Mouse (Mus musculus) mouse trophoblast stem cell (cell line): ENCODE results near the gene Gm3646.

Experiments
- in situ Hi-C, 2 experiments: fragments of 300-500 bp; cut with MseI, MboI; formaldehyde crosslinking; loops; 2 replicates in 1 of 2; 3 replicates in 1 of 2; pipeline ENCODE4 v1.15.1; 2025

Gm3646 gene

DNA sequence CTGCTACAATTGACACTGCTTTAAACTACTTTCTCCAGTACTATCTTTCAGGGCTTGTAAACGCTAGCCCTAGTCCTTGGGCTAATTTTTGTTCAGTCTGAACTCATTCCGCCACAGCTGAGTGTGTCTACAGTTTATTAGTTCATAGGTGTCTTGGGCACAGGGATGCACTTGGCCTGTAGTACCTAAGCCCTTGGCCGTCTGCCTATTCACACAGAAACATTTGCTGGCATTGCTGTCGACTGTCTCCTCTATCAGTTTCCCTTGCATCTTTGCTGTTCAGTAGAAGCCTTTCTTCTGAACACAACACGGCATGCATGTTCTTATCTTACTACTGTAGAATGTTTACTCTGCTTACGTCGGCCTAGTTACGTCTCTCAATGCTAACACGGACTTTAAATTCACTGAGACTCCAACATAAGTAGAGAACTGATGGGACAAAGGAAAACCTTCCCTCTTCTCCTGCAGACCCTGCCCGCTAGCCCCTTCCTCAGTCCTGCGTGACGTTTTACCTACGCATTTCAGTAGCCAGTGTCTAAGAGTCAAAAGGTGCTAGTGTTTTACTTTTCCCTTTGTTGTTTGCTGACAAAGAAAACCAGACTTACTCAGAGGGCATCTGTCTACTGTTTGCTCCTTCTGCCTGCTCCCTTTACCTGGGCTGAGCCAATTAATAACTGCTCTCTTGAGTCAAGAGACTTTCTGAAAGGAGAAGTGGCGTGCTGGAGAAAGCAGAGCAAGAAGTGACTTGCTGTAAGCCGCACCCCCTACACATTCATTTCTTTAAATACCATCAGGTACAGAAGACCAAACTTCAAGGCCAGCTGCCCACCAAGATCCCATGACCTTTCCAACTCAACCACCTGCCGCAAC is 25.8 kb downstream of the Gm3646 start:
- in situ Hi-C loops: no loop called here

DNA sequence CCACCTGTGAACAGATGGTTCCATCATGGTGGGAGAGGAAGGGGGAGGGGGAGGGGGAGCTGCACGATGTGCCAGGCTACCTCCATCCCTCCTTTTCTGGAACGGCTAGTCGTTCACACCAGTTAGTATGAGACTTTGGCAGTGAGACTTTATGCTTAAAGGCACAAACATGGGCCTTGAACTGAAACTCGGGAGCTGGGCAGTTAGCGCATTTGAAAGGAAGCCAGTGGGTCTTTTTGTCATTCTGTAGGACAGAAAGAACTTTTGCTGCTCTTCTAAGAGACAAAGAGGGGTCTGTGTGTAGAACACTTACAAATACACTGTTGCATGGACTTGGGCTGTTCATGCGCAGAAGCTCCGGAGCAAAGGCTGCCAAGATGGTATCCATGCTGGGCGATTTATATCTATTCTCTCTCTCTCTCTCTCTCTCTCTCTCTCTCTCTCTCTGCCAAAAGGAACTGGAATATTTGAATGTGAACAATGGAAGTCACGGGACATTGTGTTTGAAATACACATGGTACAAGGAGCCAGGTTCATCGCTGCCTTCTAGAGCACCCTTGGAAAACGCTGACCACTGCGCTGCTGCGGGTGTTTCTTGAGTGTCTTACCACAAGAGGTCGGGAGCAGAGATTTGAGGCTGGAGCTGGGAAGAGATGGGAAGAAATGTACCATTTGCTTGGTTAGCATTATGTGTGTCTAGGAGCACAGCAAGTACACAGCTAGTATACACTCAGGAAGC is 31.0 kb downstream of the Gm3646 start:
- in situ Hi-C loops: no loop called here

DNA sequence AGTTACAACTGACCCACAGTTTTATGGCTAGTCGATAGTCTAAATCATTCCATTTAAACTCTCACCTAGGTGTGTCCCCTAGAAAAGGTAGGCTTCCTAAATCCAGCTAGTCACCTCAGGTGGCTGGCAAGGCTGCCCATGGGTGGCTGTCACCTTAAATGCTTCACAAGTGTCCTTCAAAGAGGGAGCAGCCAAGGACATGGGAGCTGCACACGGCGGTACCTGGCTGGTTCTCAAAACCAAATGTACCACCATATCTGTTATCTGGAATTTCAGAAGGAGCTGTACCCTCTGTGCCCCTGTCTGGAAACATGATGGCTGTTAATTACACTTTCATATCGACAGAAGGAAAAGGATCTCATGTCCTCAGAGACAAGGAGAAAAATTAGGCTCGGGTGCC is 31.6 kb downstream of the Gm3646 start:
- in situ Hi-C loops: no loop called here

DNA sequence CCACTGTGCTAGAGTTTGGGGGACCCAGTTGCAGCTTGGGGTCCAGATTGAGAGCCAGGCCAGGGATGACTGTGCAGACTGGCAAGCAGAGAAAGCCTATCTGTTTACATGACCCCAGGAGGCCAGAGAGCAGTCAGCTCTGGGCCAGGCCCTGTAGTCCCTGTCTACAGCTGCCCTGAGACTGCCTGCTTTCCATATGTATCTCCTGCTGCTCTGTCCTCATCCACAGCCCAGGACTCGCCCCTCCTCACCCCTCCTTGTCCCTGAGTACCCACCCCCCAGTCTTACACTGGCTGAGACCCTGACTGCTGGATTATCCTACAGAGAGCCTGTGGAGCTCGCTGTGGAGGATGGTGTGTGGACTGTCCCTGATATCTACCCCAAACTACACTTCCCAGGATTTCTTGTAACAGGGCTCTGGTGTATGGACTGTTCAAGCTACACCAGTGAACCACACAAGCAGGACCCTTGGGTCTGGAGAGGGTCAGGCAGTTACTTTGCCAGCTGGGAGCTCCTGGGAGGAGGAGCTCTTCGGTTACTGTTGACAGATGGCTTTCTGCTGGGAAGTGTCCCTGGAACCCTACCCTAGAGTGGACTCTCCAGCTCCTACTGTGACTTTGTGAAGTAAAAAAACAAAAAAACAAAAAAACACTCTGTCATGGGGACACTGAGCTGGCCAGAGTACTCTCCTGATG is 32.6 kb downstream of the Gm3646 start:
- in situ Hi-C loops: no loop called here

DNA sequence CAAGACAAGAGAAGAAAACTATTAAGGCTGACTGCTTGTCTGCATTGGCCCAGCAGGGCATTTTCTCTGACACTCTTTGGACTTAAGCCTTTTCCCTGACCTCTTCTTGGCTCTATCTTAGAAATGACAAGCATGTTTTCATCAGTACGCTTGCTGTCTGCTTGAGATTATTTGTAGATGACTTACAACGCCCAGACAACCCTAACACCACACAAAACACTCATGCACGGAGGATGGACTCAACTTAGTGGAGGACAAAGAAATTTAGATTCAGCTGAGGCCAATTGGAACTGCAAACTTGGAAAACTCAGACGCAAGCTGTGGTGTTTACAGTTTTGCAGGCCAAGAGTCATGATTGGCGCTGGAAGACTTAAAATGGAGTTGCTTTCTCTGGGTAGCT is 34.7 kb downstream of the Gm3646 start:
- in situ Hi-C loops: no loop called here

DNA sequence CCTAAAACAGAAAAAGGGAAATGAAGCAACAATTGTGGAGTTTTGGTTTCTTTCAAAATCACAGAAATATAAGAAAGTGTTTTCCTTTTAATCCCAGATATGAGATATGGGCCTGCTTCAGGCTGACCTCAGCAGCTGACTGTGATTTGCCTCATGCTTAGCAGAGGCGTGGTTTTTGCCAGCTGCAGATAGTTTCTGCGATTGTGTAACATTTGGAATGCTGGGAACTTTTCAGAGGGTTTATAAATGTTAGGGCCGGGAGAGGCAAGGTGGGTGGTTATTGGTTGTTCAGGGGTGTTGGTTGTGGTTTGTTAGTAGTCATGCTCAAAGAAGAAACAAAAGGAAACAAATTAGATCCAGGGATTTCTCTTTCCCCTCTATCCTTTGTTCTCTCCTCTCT is 37.1 kb downstream of the Gm3646 start:
- in situ Hi-C loops: no loop called here

DNA sequence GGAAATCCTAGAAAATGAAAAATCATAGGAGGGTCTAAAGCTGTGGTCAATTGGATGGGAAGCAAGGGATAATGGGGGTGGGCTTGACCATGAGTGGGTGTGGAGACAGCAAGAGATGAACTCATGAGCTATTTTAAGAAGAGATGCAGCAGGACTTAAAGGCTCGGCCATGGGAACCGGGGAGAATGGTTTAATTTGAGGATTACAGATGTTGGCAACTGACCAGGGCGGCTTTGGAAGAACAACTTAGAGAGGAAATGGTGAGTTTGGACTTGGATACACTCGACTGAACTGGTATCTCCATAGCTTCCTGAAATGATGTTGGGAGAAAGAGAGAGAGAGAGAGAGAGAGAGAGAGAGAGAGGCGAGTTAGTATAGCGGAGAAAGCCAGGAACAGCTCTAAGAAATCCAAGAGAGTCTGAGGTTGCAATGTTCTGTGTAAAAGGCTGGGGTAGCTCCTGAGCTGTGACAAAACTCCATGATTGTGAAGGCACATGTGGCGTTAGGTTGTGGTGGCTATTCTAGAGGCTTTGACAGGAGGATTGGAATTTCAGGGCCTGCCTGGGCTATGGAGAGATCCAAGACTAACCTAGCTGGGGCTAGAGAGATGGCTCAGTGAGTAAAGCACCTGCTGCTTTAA is 39.2 kb downstream of the Gm3646 start:
- in situ Hi-C loops: no loop called here

DNA sequence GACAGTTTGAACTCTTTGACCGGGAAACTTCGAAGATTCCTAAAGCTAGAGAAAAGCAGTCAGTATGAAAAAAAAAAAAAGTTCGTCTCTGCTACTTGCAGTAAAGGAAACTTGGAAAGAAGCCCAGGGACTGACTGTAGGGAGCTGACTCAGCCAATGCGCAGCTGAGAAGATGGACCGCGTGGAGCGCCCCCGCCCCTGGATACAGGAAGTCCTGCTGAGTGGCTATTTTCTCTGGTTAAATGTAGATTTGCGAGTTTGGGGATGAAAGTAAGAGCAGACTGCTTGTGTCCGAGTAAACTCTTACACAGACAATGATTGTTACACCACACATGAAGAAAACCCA is 43.1 kb downstream of the Gm3646 start:
- in situ Hi-C loops: no loop called here

DNA sequence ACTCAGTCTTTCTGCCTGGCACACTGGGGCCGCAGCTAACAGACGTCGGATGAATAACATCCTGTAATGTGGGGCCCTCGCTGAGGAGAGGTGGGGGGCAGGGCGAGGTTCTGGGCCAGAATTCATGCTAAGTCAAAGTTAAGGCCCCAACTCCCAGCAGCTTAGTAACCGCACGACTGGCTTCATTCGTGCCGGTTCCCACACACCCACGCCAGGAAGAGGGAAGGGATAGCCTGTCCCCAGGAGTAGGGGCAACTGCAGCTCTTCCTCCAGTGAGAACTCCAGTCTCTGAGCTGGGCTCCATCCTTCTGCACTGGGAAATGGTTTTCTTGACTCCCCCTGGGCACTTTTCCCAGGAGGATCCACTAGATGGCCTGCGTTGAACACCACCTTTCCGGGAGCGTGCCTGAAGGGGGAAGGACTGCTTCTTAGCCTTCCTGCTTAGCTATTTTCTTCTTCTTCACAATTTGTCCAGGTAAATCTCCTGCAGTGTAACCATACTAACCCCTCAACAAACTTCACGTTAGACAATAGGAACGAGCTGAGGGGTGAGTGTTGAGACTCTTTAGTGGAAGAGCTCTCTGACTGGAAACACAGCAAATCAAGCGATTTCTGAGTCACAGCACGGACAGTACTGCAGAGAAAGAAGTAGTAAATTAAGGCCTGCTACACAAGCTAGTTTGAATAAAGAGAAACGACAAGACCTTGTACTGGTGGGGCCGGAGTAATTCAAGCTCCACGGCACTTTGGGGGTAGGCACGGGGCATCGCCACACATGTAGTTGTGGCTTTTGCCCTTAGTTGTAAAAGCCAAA is 43.7 kb downstream of the Gm3646 start:
- in situ Hi-C loops: no loop called here

DNA sequence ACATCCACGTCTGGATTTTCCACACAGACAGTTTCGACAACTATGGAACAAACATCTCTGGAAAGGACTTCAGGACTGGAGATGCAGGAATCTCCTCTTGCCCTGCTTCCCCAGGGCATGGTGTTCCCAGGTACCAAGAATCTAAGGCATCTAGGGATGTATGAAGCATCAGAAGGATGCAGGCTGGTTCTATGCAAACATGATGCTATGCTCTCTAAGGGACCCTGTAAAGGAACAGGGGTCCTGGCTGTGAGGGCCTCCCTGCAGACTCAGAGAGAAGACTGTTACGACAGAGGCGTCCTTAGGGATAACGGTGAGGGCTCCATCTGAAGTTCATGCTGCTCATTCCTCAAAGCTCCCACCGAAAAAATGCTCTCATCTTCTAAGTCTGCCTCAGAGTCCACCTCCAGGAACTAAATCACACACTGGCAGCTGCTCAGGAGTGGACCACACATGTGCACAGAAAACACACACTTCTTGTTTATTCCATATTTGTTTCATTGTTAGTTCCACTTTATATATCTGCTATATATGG is 44.9 kb downstream of the Gm3646 start:
- in situ Hi-C loops: no loop called here

DNA sequence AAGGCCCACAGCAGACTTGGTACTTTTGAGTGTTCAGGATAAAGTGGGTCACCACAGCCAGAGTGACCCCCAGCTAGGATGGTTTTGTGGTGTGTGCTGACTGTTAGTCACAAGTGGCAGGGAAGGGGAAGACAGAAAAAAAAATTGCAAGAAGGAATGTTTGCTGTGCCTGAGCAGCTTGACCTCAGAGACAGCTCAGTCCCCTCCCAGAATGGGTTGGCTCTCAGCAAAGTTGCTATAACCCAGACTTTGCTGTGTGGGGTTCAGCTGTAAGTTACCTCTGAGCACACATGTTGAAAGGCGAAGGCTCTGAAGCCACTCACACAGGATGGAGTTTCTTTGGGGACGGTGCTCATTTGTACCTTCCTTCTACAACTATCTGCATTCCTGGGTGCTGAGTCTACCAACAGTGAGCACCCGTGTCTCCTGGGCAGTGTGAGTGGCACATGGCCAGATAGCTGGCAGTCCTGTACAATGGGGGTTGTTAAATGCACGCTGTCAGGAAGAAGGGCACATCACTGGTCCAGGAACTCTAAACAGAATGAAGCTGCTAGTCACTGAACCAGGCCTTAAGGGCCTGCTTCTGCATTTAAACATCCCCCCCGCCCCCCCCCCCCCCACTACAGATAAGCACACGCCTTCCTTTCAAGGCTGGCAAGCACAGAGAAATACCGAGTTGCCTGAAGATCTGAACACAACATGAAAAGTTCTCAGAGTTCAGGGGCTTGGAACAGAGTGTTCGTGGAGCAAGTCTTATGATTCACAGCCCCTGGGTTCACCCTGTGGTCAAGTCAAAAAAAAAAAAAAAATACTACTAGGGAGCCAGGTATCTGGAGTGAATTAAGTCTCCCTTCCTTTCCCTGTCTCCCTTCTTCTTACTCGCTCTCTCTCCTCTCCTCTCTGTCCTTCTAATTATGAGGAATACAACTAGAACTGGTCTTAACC is 45.6 kb downstream of the Gm3646 start:
- in situ Hi-C loops: no loop called here

DNA sequence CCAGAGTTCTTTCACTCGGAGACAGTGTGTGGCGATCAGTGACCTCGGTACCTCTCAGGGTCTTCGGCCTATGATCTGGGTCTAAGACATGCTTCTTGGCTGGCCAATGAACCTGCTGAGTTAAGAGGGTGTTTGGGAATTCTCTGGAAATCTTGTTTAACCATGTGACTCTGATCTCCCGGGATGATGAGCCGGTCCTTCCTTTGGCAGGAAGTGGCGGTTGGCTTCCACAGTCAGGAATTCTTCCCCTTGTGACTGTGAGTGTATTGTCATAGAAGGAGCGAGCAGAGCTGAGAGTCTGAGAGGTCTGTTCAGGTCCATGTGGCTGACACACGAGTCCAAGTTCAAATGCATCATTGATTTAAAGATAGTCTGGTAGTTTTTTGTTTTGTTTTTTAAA is 46.9 kb downstream of the Gm3646 start:
- in situ Hi-C loops: no loop called here

DNA sequence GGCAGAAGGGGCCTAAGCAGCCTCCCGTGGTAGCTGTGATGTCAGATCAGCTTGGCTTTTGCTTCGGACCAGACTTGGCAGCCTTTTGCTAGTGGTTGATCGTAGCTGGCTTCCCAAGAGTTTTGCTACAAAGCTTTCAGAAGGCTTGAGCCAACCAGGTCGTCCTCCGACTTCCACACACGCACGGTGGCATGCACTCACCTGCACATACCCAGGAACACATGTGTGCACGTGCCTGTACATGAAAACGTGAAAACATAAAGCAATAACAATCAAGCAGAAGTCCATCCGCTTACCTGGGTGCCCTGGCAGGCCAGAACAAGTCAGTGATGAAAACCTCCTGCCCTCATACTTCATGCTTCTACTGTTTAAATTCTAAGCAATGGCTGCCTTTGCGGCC is 48.2 kb downstream of the Gm3646 start:
- in situ Hi-C loops: no loop called here

DNA sequence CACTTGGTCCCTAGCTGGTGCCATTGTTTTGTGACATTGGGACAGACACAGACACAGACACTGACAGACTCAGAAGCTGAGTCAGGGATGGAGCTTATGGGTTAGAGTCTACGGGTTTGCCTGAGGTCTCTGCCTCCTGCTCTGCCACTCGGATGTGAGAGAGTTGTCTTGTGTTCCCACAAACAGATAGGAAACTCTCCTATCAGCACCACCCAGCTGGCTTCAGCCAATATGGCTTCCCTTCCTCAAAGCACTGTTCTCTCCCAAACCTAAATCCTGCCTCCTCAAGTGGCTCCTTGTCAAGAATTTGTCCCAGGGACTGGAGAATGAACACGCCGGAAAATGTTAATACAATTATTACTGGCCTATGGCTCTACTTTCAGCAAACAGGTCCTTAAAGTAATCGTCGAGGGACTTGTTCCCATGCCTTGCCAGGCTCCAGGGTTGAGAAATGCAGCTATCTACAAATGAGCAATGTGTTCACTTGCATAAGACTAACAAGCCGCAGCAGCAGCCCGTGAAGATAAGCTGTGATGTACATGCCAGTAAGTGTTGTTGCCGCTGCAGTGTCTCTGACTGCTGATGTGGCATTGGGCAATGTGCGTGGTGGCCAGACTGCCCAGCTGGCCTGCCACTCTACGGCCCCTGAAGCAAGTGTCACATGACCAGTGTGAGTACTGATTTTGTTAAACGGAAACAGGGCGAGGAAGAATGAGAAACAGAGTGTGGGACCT is 50.7 kb downstream of the Gm3646 start:
- in situ Hi-C loops: no loop called here
